Mouse (Mus musculus): ENCODE measurements around the gene Prrc2a. TPM values are rescaled to one million over a fixed set of nuclear protein-coding genes. Genes with fewer than 3 reads are reported as not detected.
A peak's percentile ranks its signal among the peaks of the same experiment; 100 is the strongest.

The Prrc2a gene
- polyA plus RNA-seq, 1 experiment = 352 TPM

GRCm38 (mm10) chr17:35103221-35103690 lies 61.4 kb downstream of the Prrc2a start:
- no peaks in the 10 kb centered on the region for H3K27me3 ChIP-seq (ENCODE audit: control insufficient read depth, insufficient read depth, low read length)
- no peak for TF ChIP-seq CTCF (IDR thresholded peaks at IDR 0.05; ENCODE audit: extremely low read depth, insufficient read length, insufficient replicate concordance, low read depth, low read length)
- TF ChIP-seq POLR2A (IDR thresholded peaks at IDR 0.05; ENCODE audit: low read depth, low read length) = no peak
- H3K4me1 ChIP-seq (ENCODE audit: control insufficient read depth, insufficient read depth, insufficient read length, low read length) = peaks cover 24% of the 10 kb centered on the region
- WGBS = 20% methylated on average over 6 of the region's 6 CpGs
- H3K4me3 ChIP-seq (ENCODE audit: low read depth, low read length) = no peak overlapping the region
- H3K36me3 ChIP-seq (ENCODE audit: control insufficient read depth, insufficient read depth, low read length) = peaks cover 40% of the 10 kb centered on the region
- peak overlapping the region; percentile 35; the same call in 1 of the 2 replicates for H3K27ac ChIP-seq (ENCODE audit: insufficient read depth, low read depth, low read length)

GRCm38 (mm10) chr17:35102299-35102698 lies 62.4 kb downstream of the Prrc2a start:
- Histone ChIP-seq H3K4me1 (ENCODE audit: control insufficient read depth, insufficient read depth, insufficient read length, low read length) (peaks cover 24% of the 10 kb centered on the region), H3K36me3 (ENCODE audit: control insufficient read depth, insufficient read depth, low read length) (peaks cover 47% of the 10 kb centered on the region)

GRCm38 (mm10) chr17:35101161-35101560 lies 63.5 kb downstream of the Prrc2a start:
- H3K4me1 ChIP-seq (ENCODE audit: control insufficient read depth, insufficient read depth, insufficient read length, low read length) = peaks cover 24% of the 10 kb centered on the region
- H3K4me3 ChIP-seq (ENCODE audit: low read depth, low read length) = no peak overlapping the region
- H3K27me3 ChIP-seq (ENCODE audit: control insufficient read depth, insufficient read depth, low read length) = no peaks in the 10 kb centered on the region
- H3K36me3 ChIP-seq (ENCODE audit: control insufficient read depth, insufficient read depth, low read length) = peaks cover 55% of the 10 kb centered on the region
- no peak overlapping the region for H3K27ac ChIP-seq (ENCODE audit: insufficient read depth, low read depth, low read length)
- TF ChIP-seq CTCF (IDR thresholded peaks at IDR 0.05; ENCODE audit: extremely low read depth, insufficient read length, insufficient replicate concordance, low read depth, low read length) (no peak), POLR2A (IDR thresholded peaks at IDR 0.05; ENCODE audit: low read depth, low read length) (no peak)
- WGBS = 91% methylated on average over 11 of the region's 11 CpGs

More at GRCm38 (mm10) chr17:35102299-35102698, 62.4 kb downstream of the Prrc2a start:
- TF ChIP-seq POLR2A (IDR thresholded peaks at IDR 0.05; ENCODE audit: low read depth, low read length) (no peak), CTCF (IDR thresholded peaks at IDR 0.05; ENCODE audit: extremely low read depth, insufficient read length, insufficient replicate concordance, low read depth, low read length) (no peak)
- no peak overlapping the region for H3K27ac ChIP-seq (ENCODE audit: insufficient read depth, low read depth, low read length)
- no peaks in the 10 kb centered on the region for H3K27me3 ChIP-seq (ENCODE audit: control insufficient read depth, insufficient read depth, low read length)
- WGBS = 91% methylated on average over 8 of the region's 8 CpGs
- no peak overlapping the region for H3K4me3 ChIP-seq (ENCODE audit: low read depth, low read length)

GRCm38 (mm10) chr17:35100196-35100765 lies 64.4 kb downstream of the Prrc2a start:
- peaks cover 24% of the 10 kb centered on the region for H3K4me1 ChIP-seq (ENCODE audit: control insufficient read depth, insufficient read depth, insufficient read length, low read length)
- H3K36me3 ChIP-seq (ENCODE audit: control insufficient read depth, insufficient read depth, low read length) = peaks cover 60% of the 10 kb centered on the region
- no peak for TF ChIP-seq CTCF (IDR thresholded peaks at IDR 0.05; ENCODE audit: extremely low read depth, insufficient read length, insufficient replicate concordance, low read depth, low read length)
- no peak for TF ChIP-seq POLR2A (IDR thresholded peaks at IDR 0.05; ENCODE audit: low read depth, low read length)
- no peak overlapping the region for H3K27ac ChIP-seq (ENCODE audit: insufficient read depth, low read depth, low read length)
- 51% methylated on average over 10 of the region's 10 CpGs for WGBS
- H3K4me3 ChIP-seq (ENCODE audit: low read depth, low read length) = no peak overlapping the region
- H3K27me3 ChIP-seq (ENCODE audit: control insufficient read depth, insufficient read depth, low read length) = no peaks in the 10 kb centered on the region

Other genes with a start within 250 kb of the Prrc2a start
- 21.2 and 68.8 TPM in 2 replicates for gene Neu1, start 233.6 kb downstream of the Prrc2a start, polyA plus RNA-seq (2012; rRNA removed)
- 17.1 and 19.8 TPM in 2 replicates for gene Hspa1b, start 205.7 kb downstream of the Prrc2a start, polyA plus RNA-seq (2012; rRNA removed)
- gene Gm20481, start 195.0 kb downstream of the Prrc2a start, polyA plus RNA-seq (2012; rRNA removed) = not detected in 2 replicates
- 8.9 and 9.3 TPM in 2 replicates for gene Hspa1a, start 192.7 kb downstream of the Prrc2a start, polyA plus RNA-seq (2012; rRNA removed)
- 0.06 and 0.14 TPM in 2 replicates for gene Hspa1l, start 192.2 kb downstream of the Prrc2a start, polyA plus RNA-seq (2012; rRNA removed)
- gene Lsm2, start 183.0 kb downstream of the Prrc2a start, polyA plus RNA-seq (2012; rRNA removed) = 51.7 and 82.1 TPM in 2 replicates
- gene Vars, start 163.9 kb downstream of the Prrc2a start, polyA plus RNA-seq (2012; rRNA removed) = 123 and 182 TPM in 2 replicates
- gene Vwa7, start 148.3 kb downstream of the Prrc2a start, polyA plus RNA-seq (2012; rRNA removed) = 0.82 and 1.2 TPM in 2 replicates
- 0.87 and 1.0 TPM in 2 replicates for gene Sapcd1, start 136.9 kb downstream of the Prrc2a start, polyA plus RNA-seq (2012; rRNA removed)
- 2.2 and 2.3 TPM in 2 replicates for gene Msh5, start 118.2 kb downstream of the Prrc2a start, polyA plus RNA-seq (2012; rRNA removed)
- 134 and 219 TPM in 2 replicates for gene Clic1, start 114.9 kb downstream of the Prrc2a start, polyA plus RNA-seq (2012; rRNA removed)
- 8.5 and 14.5 TPM in 2 replicates for gene Ddah2, start 105.9 kb downstream of the Prrc2a start, polyA plus RNA-seq (2012; rRNA removed)
- gene Ly6g6c, start 99.5 kb downstream of the Prrc2a start, polyA plus RNA-seq (2012; rRNA removed) = 9.3 and 9.9 TPM in 2 replicates
- gene Mpig6b, start 98.7 kb downstream of the Prrc2a start, polyA plus RNA-seq (2012; rRNA removed) = 0.28 and 0.39 TPM in 2 replicates
- 1.3 and 19.4 TPM in 2 replicates for gene Ly6g6e, start 88.0 kb downstream of the Prrc2a start, polyA plus RNA-seq (2012; rRNA removed)
- gene Ly6g6d, start 86.8 kb downstream of the Prrc2a start, polyA plus RNA-seq (2012; rRNA removed) = 7.2 and 10.7 TPM in 2 replicates
- 1.2 and 3.8 TPM in 2 replicates for gene Ly6g6f, start 79.3 kb downstream of the Prrc2a start, polyA plus RNA-seq (2012; rRNA removed)
- gene Abhd16a, start 75.6 kb downstream of the Prrc2a start, polyA plus RNA-seq (2012; rRNA removed) = 114 and 183 TPM in 2 replicates
- not detected in 2 replicates for gene Ly6g5c, start 56.6 kb downstream of the Prrc2a start, polyA plus RNA-seq (2012; rRNA removed)
- 0.76 and 1.4 TPM in 2 replicates for gene Ly6g5b, start 49.5 kb downstream of the Prrc2a start, polyA plus RNA-seq (2012; rRNA removed)
- gene Gpank1, start 43.4 kb downstream of the Prrc2a start, polyA plus RNA-seq (2012; rRNA removed) = 10.5 and 25.3 TPM in 2 replicates
- 226 and 448 TPM in 2 replicates for gene Csnk2b, start 42.8 kb downstream of the Prrc2a start, polyA plus RNA-seq (2012; rRNA removed)
- gene D17H6S53E, start 38.5 kb downstream of the Prrc2a start, polyA plus RNA-seq (2012; rRNA removed) = 6.9 and 16.2 TPM in 2 replicates
- gene Apom, start 32.8 kb downstream of the Prrc2a start, polyA plus RNA-seq (2012; rRNA removed) = 0.15 and 0.25 TPM in 2 replicates
- 93.6 and 184 TPM in 2 replicates for gene Bag6, start 29.7 kb downstream of the Prrc2a start, polyA plus RNA-seq (2012; rRNA removed)
- gene Aif1, start 11.2 kb upstream of the Prrc2a start, polyA plus RNA-seq (2012; rRNA removed) = 0.36 and 1.6 TPM in 2 replicates
- 11.5 and 18.8 TPM in 2 replicates for gene Lst1, start 23.5 kb upstream of the Prrc2a start, polyA plus RNA-seq (2012; rRNA removed)
- 26.2 and 32.9 TPM in 2 replicates for gene Ltb, start 29.5 kb upstream of the Prrc2a start, polyA plus RNA-seq (2012; rRNA removed)
- 0.94 and 1.8 TPM in 2 replicates for gene Tnf, start 37.1 kb upstream of the Prrc2a start, polyA plus RNA-seq (2012; rRNA removed)
- 0.47 and 0.66 TPM in 2 replicates for gene Lta, start 40.5 kb upstream of the Prrc2a start, polyA plus RNA-seq (2012; rRNA removed)
- gene Gm16181, start 55.9 kb upstream of the Prrc2a start, polyA plus RNA-seq (2012; rRNA removed) = 0.22 TPM in 1 of 2 replicates, not detected in the other
- gene Atp6v1g2, start 68.8 kb upstream of the Prrc2a start, polyA plus RNA-seq (2012; rRNA removed) = 1.0 and 2.8 TPM in 2 replicates
- 13.7 and 36.3 TPM in 2 replicates for gene Nfkbil1, start 70.9 kb upstream of the Prrc2a start, polyA plus RNA-seq (2012; rRNA removed)
- 95.6 and 194 TPM in 2 replicates for gene Ddx39b, start 76.8 kb upstream of the Prrc2a start, polyA plus RNA-seq (2012; rRNA removed)
- gene H2-D1, start 97.8 kb upstream of the Prrc2a start, polyA plus RNA-seq (2012; rRNA removed) = 776 and 1,546 TPM in 2 replicates
- 36.3 and 83.4 TPM in 2 replicates for gene H2-Q1, start 155.5 kb upstream of the Prrc2a start, polyA plus RNA-seq (2012; rRNA removed)
- gene H2-Q2, start 177.3 kb upstream of the Prrc2a start, polyA plus RNA-seq (2012; rRNA removed) = 554 and 1,052 TPM in 2 replicates
- 60.9 and 159 TPM in 2 replicates for gene H2-Q4, start 214.7 kb upstream of the Prrc2a start, polyA plus RNA-seq (2012; rRNA removed)